Mouse (Mus musculus) ovary, adult 18-20 months (tissue): ENCODE measurements around the gene Napsa.

Experiments used
- DNase-seq: peaks from one replicate; pipeline ENCODE4 v3.0.0; 2022; ENCODE audit warnings: low spot score, mixed read lengths

The Napsa gene

GRCm38 (mm10) chr7:44596996-44597538 is 24.9 kb downstream of the Napsa start:
- DNase-seq = no peak

GRCm38 (mm10) chr7:44597666-44598065 is 25.5 kb downstream of the Napsa start:
- DNase-seq = no peak

GRCm38 (mm10) chr7:44598336-44598735 is 26.2 kb downstream of the Napsa start:
- no peak for DNase-seq

- no peak for DNase-seq
These were observed 28.6 kb downstream of the Napsa start for GRCm38 (mm10) chr7:44600691-44601262.

- no peak for DNase-seq
These were observed 29.5 kb downstream of the Napsa start for GRCm38 (mm10) chr7:44601646-44602045.

- DNase-seq = no peak
These were observed 30.3 kb downstream of the Napsa start for GRCm38 (mm10) chr7:44602443-44602842.

GRCm38 (mm10) chr7:44603186-44603855 is 31.1 kb downstream of the Napsa start:
- DNase-seq = no peak

GRCm38 (mm10) chr7:44604139-44604606 is 32.0 kb downstream of the Napsa start:
- no peak for DNase-seq

- no peak for DNase-seq
These were observed 32.4 kb downstream of the Napsa start for GRCm38 (mm10) chr7:44604619-44605018.

- no peak for DNase-seq
These were observed 33.3 kb downstream of the Napsa start for GRCm38 (mm10) chr7:44605436-44605835.

GRCm38 (mm10) chr7:44606171-44606901 is 34.2 kb downstream of the Napsa start:
- DNase-seq = no peak

- no peak for DNase-seq
These were observed 40.0 kb downstream of the Napsa start for GRCm38 (mm10) chr7:44612192-44612591.

- DNase-seq = no peak
These were observed 42.0 kb downstream of the Napsa start for GRCm38 (mm10) chr7:44614041-44614688.

GRCm38 (mm10) chr7:44615309-44615708 is 43.1 kb downstream of the Napsa start:
- no peak for DNase-seq

- DNase-seq = no peak
These were observed 43.8 kb downstream of the Napsa start for GRCm38 (mm10) chr7:44615987-44616386.

GRCm38 (mm10) chr7:44617059-44617458 is 44.9 kb downstream of the Napsa start:
- no peak for DNase-seq

- no peak for DNase-seq
These were observed 51.7 kb downstream of the Napsa start for GRCm38 (mm10) chr7:44623714-44624542.

- no peak for DNase-seq
These were observed 52.3 kb downstream of the Napsa start for GRCm38 (mm10) chr7:44624543-44624826.

- no peak for DNase-seq
These were observed 52.6 kb downstream of the Napsa start for GRCm38 (mm10) chr7:44624828-44625227.

- no peak for DNase-seq
These were observed 53.3 kb downstream of the Napsa start for GRCm38 (mm10) chr7:44625241-44626067.

- no peak for DNase-seq
These were observed 53.8 kb downstream of the Napsa start for GRCm38 (mm10) chr7:44626068-44626385.
